Mouse (Mus musculus) layer of hippocampus, adult 8-10 months (tissue): ENCODE results near the gene Spata31. TPM values are rescaled to one million over a fixed set of nuclear protein-coding genes. Genes with fewer than 3 reads are reported as not detected.

Experiments
- DNase-seq, 2 experiments: peaks; one replicate each; pipeline ENCODE4 v3.0.0; 2022; ENCODE audit warnings: low spot score in 2 of 2
- total RNA-seq, 4 experiments: library from RNA; stranded (reverse); gene quantifications; 2 replicates each; pipeline ENCODE4 v1.2.4; 2022

Spata31 gene
- total RNA-seq, result not detected

- DNase-seq, result no peak
These were observed at the start of gene Spata31 for GRCm38 (mm10) chr13:64917191-64917590. Spata31 (plus strand) TSS chr13:64917406.

- no peak for DNase-seq
These were observed 14.1 kb upstream of the Spata31 start for GRCm38 (mm10) chr13:64903132-64903531.

GRCm38 (mm10) chr13:64903585-64904208, 13.5 kb upstream of the Spata31 start, which contains the start of gene Cntnap3:
Cntnap3 (minus strand) TSS chr13:64903955.
- peak in 1 of 2 experiments; percentile 20 for DNase-seq

Other genes starting within 250 kb of the Spata31 start
- 1 to 10 TPM; 3.6 to 4.1 (median 4.0) TPM for gene Cntnap3, start 13.5 kb upstream of the Spata31 start, total RNA-seq
- not detected for gene Spata31d1c, start 115.7 kb downstream of the Spata31 start, total RNA-seq
- not detected for gene Prss47, start 135.4 kb downstream of the Spata31 start, total RNA-seq
- gene Mfsd14b, start 195.6 kb downstream of the Spata31 start, total RNA-seq, result 10 to 100 TPM; 37.1 to 48.9 (median 43.6) TPM
- gene Olfr465-ps1, start 220.7 kb downstream of the Spata31 start, total RNA-seq, result not detected
- gene Olfr466, start 232.8 kb downstream of the Spata31 start, total RNA-seq, result not detected